Mouse (Mus musculus): ENCODE measurements around the gene Golga3. TPM values are rescaled to one million over a fixed set of nuclear protein-coding genes. Genes with fewer than 3 reads are reported as not detected.
A peak's percentile ranks its signal among the peaks of the same experiment; 100 is the strongest.

Gene Golga3
- polyA plus RNA-seq, 1 experiment from 2014 or later: 19.2 TPM

GRCm38 (mm10) chr5:110169374-110169773 lies 7.1 kb upstream of the Golga3 start:
- Histone ChIP-seq H3K27ac (ENCODE audit: low read depth, low read length) (no peak overlapping the region), H3K4me2 (no peak overlapping the region), H3K4me3 (ENCODE audit: low read depth, low read length) (no peak overlapping the region), H3K9me3 (ENCODE audit: control insufficient read depth, low read length) (no peaks in the 10 kb centered on the region), H3K36me3 (ENCODE audit: control insufficient read depth, insufficient read depth, low read length) (peaks cover 6% of the 10 kb centered on the region; the same call in 1 of the 2 replicates), H3K27me3 (replicated peaks; ENCODE audit: control insufficient read depth, insufficient read depth, low read length) (no peaks in the 10 kb centered on the region), H3K4me1 (replicated peaks; ENCODE audit: control insufficient read depth, insufficient read depth, low read length) (no peaks in the 10 kb centered on the region), H3K9ac (ENCODE audit: low read depth, low read length) (no peak overlapping the region)
- DNase-seq (ENCODE audit: low spot score) (no peak), ATAC-seq (replicated peaks; ENCODE audit: low FRiP score) (no peak)
- 94% methylated on average over 4 of the region's 4 CpGs for WGBS

- DNase-seq (ENCODE audit: low spot score): no peak
- Histone ChIP-seq H3K36me3 (ENCODE audit: control insufficient read depth, insufficient read depth, low read length) (peaks cover 3% of the 10 kb centered on the region; the same call in 1 of the 2 replicates), H3K4me2 (peak overlapping the region; percentile 91), H3K4me1 (replicated peaks; ENCODE audit: control insufficient read depth, insufficient read depth, low read length) (peaks cover 21% of the 10 kb centered on the region), H3K27me3 (replicated peaks; ENCODE audit: control insufficient read depth, insufficient read depth, low read length) (no peaks in the 10 kb centered on the region), H3K4me3 (ENCODE audit: low read depth, low read length) (peak overlapping the region; percentile 72), H3K27ac (ENCODE audit: low read depth, low read length) (peak overlapping the region; percentile 34; the same call in 1 of the 2 replicates), H3K9me3 (ENCODE audit: control insufficient read depth, low read length) (no peaks in the 10 kb centered on the region), H3K9ac (ENCODE audit: low read depth, low read length) (peak overlapping the region; percentile 87)
- ATAC-seq (replicated peaks; ENCODE audit: low FRiP score): peak; percentile 24
- 1% methylated on average over 19 of the region's 19 CpGs for WGBS
Measured at GRCm38 (mm10) chr5:110177021-110177420, 520 bp downstream of the Golga3 start.

- no peak for ATAC-seq (replicated peaks; ENCODE audit: low FRiP score)
- peaks cover 21% of the 10 kb centered on the region for H3K4me1 ChIP-seq (replicated peaks; ENCODE audit: control insufficient read depth, insufficient read depth, low read length)
- H3K4me3 ChIP-seq (ENCODE audit: low read depth, low read length): no peak overlapping the region
- no peaks in the 10 kb centered on the region for H3K27me3 ChIP-seq (replicated peaks; ENCODE audit: control insufficient read depth, insufficient read depth, low read length)
- peaks cover 6% of the 10 kb centered on the region; the same call in 1 of the 2 replicates for H3K36me3 ChIP-seq (ENCODE audit: control insufficient read depth, insufficient read depth, low read length)
- DNase-seq (ENCODE audit: low spot score): no peak
- H3K9ac ChIP-seq (ENCODE audit: low read depth, low read length): peak overlapping the region; percentile 6; the same call in 1 of the 2 replicates
- H3K9me3 ChIP-seq (ENCODE audit: control insufficient read depth, low read length): no peaks in the 10 kb centered on the region
- H3K4me2 ChIP-seq: peak overlapping the region; percentile 91
- H3K27ac ChIP-seq (ENCODE audit: low read depth, low read length): no peak overlapping the region
- 48% methylated on average over 2 of the region's 2 CpGs for WGBS
Measured at GRCm38 (mm10) chr5:110178628-110179027, 2.1 kb downstream of the Golga3 start.

- no peaks in the 10 kb centered on the region for H3K27me3 ChIP-seq (replicated peaks; ENCODE audit: control insufficient read depth, insufficient read depth, low read length)
- ATAC-seq (replicated peaks; ENCODE audit: low FRiP score) (no peak), DNase-seq (ENCODE audit: low spot score) (no peak)
- H3K4me3 ChIP-seq (ENCODE audit: low read depth, low read length): no peak overlapping the region
- 87% methylated on average over 5 of the region's 5 CpGs for WGBS
- peaks cover 21% of the 10 kb centered on the region for H3K4me1 ChIP-seq (replicated peaks; ENCODE audit: control insufficient read depth, insufficient read depth, low read length)
- no peak overlapping the region for H3K9ac ChIP-seq (ENCODE audit: low read depth, low read length)
- no peak overlapping the region for H3K4me2 ChIP-seq
- no peaks in the 10 kb centered on the region for H3K9me3 ChIP-seq (ENCODE audit: control insufficient read depth, low read length)
- no peak overlapping the region for H3K27ac ChIP-seq (ENCODE audit: low read depth, low read length)
- H3K36me3 ChIP-seq (ENCODE audit: control insufficient read depth, insufficient read depth, low read length): peaks cover 22% of the 10 kb centered on the region
Measured at GRCm38 (mm10) chr5:110181716-110182115, 5.2 kb downstream of the Golga3 start.

- no peak overlapping the region for H3K4me2 ChIP-seq
- no peak for DNase-seq (ENCODE audit: low spot score)
- H3K9me3 ChIP-seq (ENCODE audit: control insufficient read depth, low read length): no peaks in the 10 kb centered on the region
Measured at GRCm38 (mm10) chr5:110203164-110203895, 26.8 kb downstream of the Golga3 start.

GRCm38 (mm10) chr5:110204777-110205176 lies 28.3 kb downstream of the Golga3 start:
- H3K9ac ChIP-seq (ENCODE audit: low read depth, low read length): no peak overlapping the region
- H3K27me3 ChIP-seq (replicated peaks; ENCODE audit: control insufficient read depth, insufficient read depth, low read length): no peaks in the 10 kb centered on the region
- no peak overlapping the region for H3K4me3 ChIP-seq (ENCODE audit: low read depth, low read length)
- H3K36me3 ChIP-seq (ENCODE audit: control insufficient read depth, insufficient read depth, low read length): peaks cover 59% of the 10 kb centered on the region
- ATAC-seq (replicated peaks; ENCODE audit: low FRiP score) (no peak), DNase-seq (ENCODE audit: low spot score) (no peak)
- no peaks in the 10 kb centered on the region for H3K9me3 ChIP-seq (ENCODE audit: control insufficient read depth, low read length)
- no peak overlapping the region for H3K4me2 ChIP-seq
- no peaks in the 10 kb centered on the region for H3K4me1 ChIP-seq (replicated peaks; ENCODE audit: control insufficient read depth, insufficient read depth, low read length)
- no peak overlapping the region for H3K27ac ChIP-seq (ENCODE audit: low read depth, low read length)
- 82% methylated on average over 6 of the region's 6 CpGs for WGBS

More at GRCm38 (mm10) chr5:110203164-110203895, 26.8 kb downstream of the Golga3 start:
- Histone ChIP-seq H3K9ac (ENCODE audit: low read depth, low read length) (no peak overlapping the region), H3K4me1 (replicated peaks; ENCODE audit: control insufficient read depth, insufficient read depth, low read length) (no peaks in the 10 kb centered on the region), H3K4me3 (ENCODE audit: low read depth, low read length) (no peak overlapping the region), H3K27ac (ENCODE audit: low read depth, low read length) (no peak overlapping the region), H3K27me3 (replicated peaks; ENCODE audit: control insufficient read depth, insufficient read depth, low read length) (no peaks in the 10 kb centered on the region), H3K36me3 (ENCODE audit: control insufficient read depth, insufficient read depth, low read length) (peaks cover 48% of the 10 kb centered on the region)
- no peak for ATAC-seq (replicated peaks; ENCODE audit: low FRiP score)
- 91% methylated on average over 10 of the region's 10 CpGs for WGBS

GRCm38 (mm10) chr5:110211312-110211711 lies 34.8 kb downstream of the Golga3 start:
- ATAC-seq (replicated peaks; ENCODE audit: low FRiP score) (no peak), DNase-seq (ENCODE audit: low spot score) (no peak)
- Histone ChIP-seq H3K9ac (ENCODE audit: low read depth, low read length) (no peak overlapping the region), H3K9me3 (ENCODE audit: control insufficient read depth, low read length) (no peaks in the 10 kb centered on the region), H3K4me2 (no peak overlapping the region), H3K4me3 (ENCODE audit: low read depth, low read length) (no peak overlapping the region), H3K27ac (ENCODE audit: low read depth, low read length) (no peak overlapping the region), H3K27me3 (replicated peaks; ENCODE audit: control insufficient read depth, insufficient read depth, low read length) (no peaks in the 10 kb centered on the region), H3K36me3 (ENCODE audit: control insufficient read depth, insufficient read depth, low read length) (peaks cover 41% of the 10 kb centered on the region), H3K4me1 (replicated peaks; ENCODE audit: control insufficient read depth, insufficient read depth, low read length) (no peaks in the 10 kb centered on the region)
- WGBS: 66% methylated on average over 2 of the region's 2 CpGs

- no peak for DNase-seq (ENCODE audit: low spot score)
- WGBS: 87% methylated on average over 3 of the region's 3 CpGs
Measured at GRCm38 (mm10) chr5:110216780-110217179, 40.3 kb downstream of the Golga3 start.

GRCm38 (mm10) chr5:110220331-110220730 lies 43.8 kb downstream of the Golga3 start:
- 96% methylated on average over 4 of the region's 4 CpGs for WGBS
- Histone ChIP-seq H3K4me3 (ENCODE audit: low read depth, low read length) (no peak overlapping the region), H3K4me1 (replicated peaks; ENCODE audit: control insufficient read depth, insufficient read depth, low read length) (no peaks in the 10 kb centered on the region), H3K9ac (ENCODE audit: low read depth, low read length) (no peak overlapping the region), H3K4me2 (no peak overlapping the region), H3K27me3 (replicated peaks; ENCODE audit: control insufficient read depth, insufficient read depth, low read length) (no peaks in the 10 kb centered on the region), H3K27ac (ENCODE audit: low read depth, low read length) (no peak overlapping the region), H3K36me3 (ENCODE audit: control insufficient read depth, insufficient read depth, low read length) (peaks cover 27% of the 10 kb centered on the region), H3K9me3 (ENCODE audit: control insufficient read depth, low read length) (no peaks in the 10 kb centered on the region)
- ATAC-seq (replicated peaks; ENCODE audit: low FRiP score) (no peak), DNase-seq (ENCODE audit: low spot score) (no peak)

More at GRCm38 (mm10) chr5:110216780-110217179, 40.3 kb downstream of the Golga3 start:
- ATAC-seq (replicated peaks; ENCODE audit: low FRiP score): no peak
- peaks cover 42% of the 10 kb centered on the region for H3K36me3 ChIP-seq (ENCODE audit: control insufficient read depth, insufficient read depth, low read length)
- no peak overlapping the region for H3K9ac ChIP-seq (ENCODE audit: low read depth, low read length)
- no peaks in the 10 kb centered on the region for H3K9me3 ChIP-seq (ENCODE audit: control insufficient read depth, low read length)
- H3K4me2 ChIP-seq: no peak overlapping the region
- no peak overlapping the region for H3K4me3 ChIP-seq (ENCODE audit: low read depth, low read length)
- H3K4me1 ChIP-seq (replicated peaks; ENCODE audit: control insufficient read depth, insufficient read depth, low read length): no peaks in the 10 kb centered on the region
- no peak overlapping the region for H3K27ac ChIP-seq (ENCODE audit: low read depth, low read length)
- H3K27me3 ChIP-seq (replicated peaks; ENCODE audit: control insufficient read depth, insufficient read depth, low read length): no peaks in the 10 kb centered on the region

Data from liver, embryonic 11.5 days (tissue).